Mouse (Mus musculus): Measurements from ENCODE around the gene Cnnm1. TPM values are rescaled to one million over a fixed set of nuclear protein-coding genes. Genes with fewer than 3 reads are reported as not detected.

Cnnm1 gene
- 0.44 and 0.78 TPM in 2 replicates for polyA plus RNA-seq (2015; fragmentation: Nextera tagmentation; extraction: Ambion mirVana)

- DNase-seq (ENCODE audit: low spot score): peak; percentile 76
These were observed at the start of gene Cnnm1 for GRCm38 (mm10) chr19:43440112-43440737. Cnnm1 (plus strand) TSS chr19:43440436.

- DNase-seq (ENCODE audit: low spot score): peak; percentile 61
These were observed 43.9 kb upstream of the Cnnm1 start for GRCm38 (mm10) chr19:43396327-43396726.

GRCm38 (mm10) chr19:43407181-43407580 is 33.1 kb upstream of the Cnnm1 start:
- DNase-seq (ENCODE audit: low spot score): no peak

- DNase-seq (ENCODE audit: low spot score): no peak
These were observed 24.7 kb upstream of the Cnnm1 start for GRCm38 (mm10) chr19:43415565-43415964.

GRCm38 (mm10) chr19:43420506-43420905 is 19.7 kb upstream of the Cnnm1 start:
- DNase-seq (ENCODE audit: low spot score): peak; percentile 60

GRCm38 (mm10) chr19:43424082-43424481 is 16.2 kb upstream of the Cnnm1 start:
- DNase-seq (ENCODE audit: low spot score): no peak

GRCm38 (mm10) chr19:43427446-43428224 is 12.6 kb upstream of the Cnnm1 start:
- DNase-seq (ENCODE audit: low spot score): no peak

GRCm38 (mm10) chr19:43439246-43439645 is 990 bp upstream of the Cnnm1 start:
- DNase-seq (ENCODE audit: low spot score): no peak

- peak; percentile 63 for DNase-seq (ENCODE audit: low spot score)
These were observed 778 bp downstream of the Cnnm1 start for GRCm38 (mm10) chr19:43440768-43441660.

GRCm38 (mm10) chr19:43441661-43441990 is 1.4 kb downstream of the Cnnm1 start:
- DNase-seq (ENCODE audit: low spot score): no peak

- DNase-seq (ENCODE audit: low spot score): no peak
These were observed 2.0 kb downstream of the Cnnm1 start for GRCm38 (mm10) chr19:43442269-43442668.

- DNase-seq (ENCODE audit: low spot score): no peak
These were observed 2.7 kb downstream of the Cnnm1 start for GRCm38 (mm10) chr19:43442906-43443305.

- DNase-seq (ENCODE audit: low spot score): no peak
These were observed 4.5 kb downstream of the Cnnm1 start for GRCm38 (mm10) chr19:43444636-43445205.

GRCm38 (mm10) chr19:43451563-43451962 is 11.3 kb downstream of the Cnnm1 start:
- DNase-seq (ENCODE audit: low spot score): no peak

GRCm38 (mm10) chr19:43452176-43452575 is 11.9 kb downstream of the Cnnm1 start:
- no peak for DNase-seq (ENCODE audit: low spot score)

GRCm38 (mm10) chr19:43453025-43453424 is 12.8 kb downstream of the Cnnm1 start:
- no peak for DNase-seq (ENCODE audit: low spot score)

GRCm38 (mm10) chr19:43459948-43460347 is 19.7 kb downstream of the Cnnm1 start:
- no peak for DNase-seq (ENCODE audit: low spot score)

GRCm38 (mm10) chr19:43460481-43460880 is 20.2 kb downstream of the Cnnm1 start:
- DNase-seq (ENCODE audit: low spot score): no peak

- DNase-seq (ENCODE audit: low spot score): no peak
These were observed 21.9 kb downstream of the Cnnm1 start for GRCm38 (mm10) chr19:43462141-43462540.

- no peak for DNase-seq (ENCODE audit: low spot score)
These were observed 23.5 kb downstream of the Cnnm1 start for GRCm38 (mm10) chr19:43463546-43464293.

GRCm38 (mm10) chr19:43464294-43464687 is 24.1 kb downstream of the Cnnm1 start:
- DNase-seq (ENCODE audit: low spot score): no peak
